Mouse (Mus musculus): ENCODE measurements around the gene 4932438H23Rik. TPM values are rescaled to one million over a fixed set of nuclear protein-coding genes. Genes with fewer than 3 reads are reported as not detected.

4932438H23Rik gene
- polyA plus RNA-seq, 1 experiment from 2014 or later: 0.09 TPM

DNA sequence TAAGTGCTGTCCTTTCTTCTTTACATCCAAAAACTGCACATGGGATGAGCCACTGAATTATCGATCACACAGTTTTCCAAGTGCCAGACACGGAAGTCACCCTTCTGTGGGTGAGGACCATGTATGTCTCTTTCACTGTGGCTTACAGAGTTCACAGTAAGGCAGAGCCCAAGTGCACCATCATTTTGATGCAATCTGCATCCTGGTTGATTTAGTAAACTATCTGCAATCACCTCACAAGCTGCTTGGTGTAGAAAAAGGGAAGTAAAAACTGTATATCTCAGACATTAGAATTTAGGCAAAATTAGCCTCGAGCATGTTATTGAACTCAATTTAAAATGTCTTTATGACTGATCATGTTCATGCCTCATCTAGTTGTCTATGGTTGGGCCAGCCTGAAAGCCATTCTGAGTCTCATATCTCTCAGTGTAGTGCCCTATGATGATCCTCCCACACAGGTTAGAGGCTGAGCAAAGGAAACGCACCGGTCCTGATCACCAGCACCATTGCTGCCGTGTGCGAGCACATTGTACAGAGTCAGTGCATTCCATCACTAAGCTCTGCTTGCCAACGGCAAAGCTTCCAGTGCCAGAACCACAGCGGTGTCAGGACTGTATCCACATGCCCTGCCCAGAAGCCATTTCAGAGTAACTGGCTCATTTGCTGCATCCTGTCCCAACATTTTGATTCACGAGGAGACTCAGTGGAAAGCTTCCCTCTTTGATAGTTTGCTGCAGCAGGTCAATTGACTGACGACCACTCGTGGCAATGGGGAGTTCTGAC is 30.1 kb downstream of the 4932438H23Rik start:
- H3K9me3 ChIP-seq (ENCODE audit: low read length): no peaks in the 10 kb centered on the region
- no peak overlapping the region for H3K4me2 ChIP-seq (replicated peaks; ENCODE audit: low read depth, low read length)
- no peaks in the 10 kb centered on the region for H3K36me3 ChIP-seq (ENCODE audit: insufficient read depth, low read length)
- H3K9ac ChIP-seq (replicated peaks; ENCODE audit: low read length): no peak overlapping the region
- H3K4me1 ChIP-seq (ENCODE audit: insufficient read depth, low read length): peaks cover 7% of the 10 kb centered on the region; the same call in 1 of the 2 replicates
- H3K4me3 ChIP-seq (ENCODE audit: low read length): no peak overlapping the region
- H3K27ac ChIP-seq (ENCODE audit: low read length): no peak overlapping the region
- no peak for ATAC-seq (ENCODE audit: low FRiP score, low TSS enrichment)
- H3K27me3 ChIP-seq (ENCODE audit: insufficient read depth, low read length): no peaks in the 10 kb centered on the region
- 79% methylated on average over 12 of the region's 12 CpGs for WGBS

DNA sequence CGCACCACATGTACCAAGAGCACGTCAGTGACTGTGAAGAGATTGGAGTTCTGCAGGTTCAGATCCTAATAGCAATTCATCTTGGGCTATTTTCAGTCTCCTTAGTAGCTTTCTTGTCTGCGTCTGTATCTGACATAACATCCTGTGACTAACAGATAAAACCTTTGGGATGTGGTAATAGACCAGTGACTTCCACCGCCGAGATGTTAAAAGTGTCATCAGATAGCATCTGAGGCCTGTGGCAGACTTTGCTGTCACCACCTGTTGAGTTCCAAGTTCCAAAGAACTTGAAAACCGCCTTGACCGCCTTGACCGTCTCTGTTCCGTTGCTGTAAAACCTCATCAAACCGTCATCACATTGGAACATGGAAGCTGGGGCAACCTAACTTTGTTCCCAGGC is 31.1 kb downstream of the 4932438H23Rik start:
- Histone ChIP-seq H3K4me1 (ENCODE audit: insufficient read depth, low read length) (peaks cover under 1% of the 10 kb centered on the region; the same call in 1 of the 2 replicates), H3K27ac (ENCODE audit: low read length) (no peak overlapping the region), H3K4me3 (ENCODE audit: low read length) (no peak overlapping the region), H3K36me3 (ENCODE audit: insufficient read depth, low read length) (no peaks in the 10 kb centered on the region), H3K27me3 (ENCODE audit: insufficient read depth, low read length) (no peaks in the 10 kb centered on the region), H3K9me3 (ENCODE audit: low read length) (no peaks in the 10 kb centered on the region), H3K4me2 (replicated peaks; ENCODE audit: low read depth, low read length) (no peak overlapping the region), H3K9ac (replicated peaks; ENCODE audit: low read length) (no peak overlapping the region)
- no peak for ATAC-seq (ENCODE audit: low FRiP score, low TSS enrichment)
- WGBS: 93% methylated on average over 10 of the region's 10 CpGs

DNA sequence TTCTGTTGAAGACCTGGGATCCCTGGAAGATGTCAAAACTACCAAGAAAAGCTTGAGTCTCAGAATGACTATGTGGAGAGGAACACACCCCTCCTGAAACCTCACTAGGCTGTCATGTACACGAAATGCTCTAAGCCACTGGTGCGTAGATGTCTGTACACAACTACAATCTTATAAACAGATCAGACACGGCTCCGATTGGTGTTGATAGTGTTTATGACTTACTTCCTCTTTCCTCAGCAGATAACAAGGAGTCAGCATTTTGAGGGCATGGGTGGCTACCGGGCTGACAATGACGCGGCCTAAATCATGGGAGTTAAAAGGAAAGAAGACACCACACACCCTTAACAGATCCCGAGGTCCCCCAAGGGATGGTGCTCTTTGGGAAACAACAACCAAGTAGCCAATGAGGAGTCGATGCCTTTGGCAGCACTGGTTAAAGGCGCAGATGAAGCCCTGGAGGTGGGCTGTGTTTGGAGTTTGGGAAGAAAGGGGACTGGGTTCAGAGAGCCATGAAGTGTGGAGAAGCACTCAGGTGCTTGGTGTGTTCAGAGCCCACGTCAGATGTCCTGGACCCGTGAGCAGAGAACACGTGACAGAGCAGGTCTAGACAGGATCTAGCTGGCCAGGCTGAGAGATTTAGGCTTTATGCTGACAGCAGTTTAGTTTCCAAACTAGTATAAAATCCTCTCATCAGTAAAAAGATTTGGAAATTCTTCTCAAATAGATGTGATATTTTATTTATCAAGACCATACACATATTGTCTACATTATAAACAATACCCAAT is 33.2 kb downstream of the 4932438H23Rik start:
- no peak overlapping the region for H3K4me2 ChIP-seq (replicated peaks; ENCODE audit: low read depth, low read length)
- no peak overlapping the region for H3K4me3 ChIP-seq (ENCODE audit: low read length)
- no peak overlapping the region for H3K27ac ChIP-seq (ENCODE audit: low read length)
- no peak for ATAC-seq (ENCODE audit: low FRiP score, low TSS enrichment)
- H3K4me1 ChIP-seq (ENCODE audit: insufficient read depth, low read length): peaks cover 6% of the 10 kb centered on the region; the same call in 1 of the 2 replicates
- no peak overlapping the region for H3K9ac ChIP-seq (replicated peaks; ENCODE audit: low read length)
- no peaks in the 10 kb centered on the region for H3K27me3 ChIP-seq (ENCODE audit: insufficient read depth, low read length)
- WGBS: 56% methylated on average over 13 of the region's 13 CpGs
- no peaks in the 10 kb centered on the region for H3K9me3 ChIP-seq (ENCODE audit: low read length)
- no peaks in the 10 kb centered on the region for H3K36me3 ChIP-seq (ENCODE audit: insufficient read depth, low read length)

DNA sequence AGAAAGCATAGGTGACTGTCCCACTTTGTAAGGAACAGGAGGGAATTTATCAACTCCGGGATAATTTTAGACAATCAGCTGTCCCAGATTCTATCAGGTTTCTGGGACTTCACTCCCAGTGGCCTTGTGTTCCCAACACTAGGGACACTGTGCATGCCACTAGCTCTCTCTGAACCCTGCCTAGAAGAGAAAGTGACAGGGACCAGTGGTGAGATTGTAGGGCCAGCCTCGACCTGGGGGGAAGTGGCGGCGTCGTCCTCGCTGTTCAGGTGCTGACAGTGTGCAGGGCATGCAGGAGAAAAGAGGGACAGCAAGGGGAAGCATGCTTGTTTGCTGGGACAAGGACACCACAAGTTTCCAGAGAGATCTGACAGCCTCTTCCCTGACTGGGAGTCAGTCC is 37.2 kb downstream of the 4932438H23Rik start:
- 89% methylated on average over 6 of the region's 6 CpGs for WGBS
- H3K4me3 ChIP-seq (ENCODE audit: low read length): no peak overlapping the region
- no peaks in the 10 kb centered on the region for H3K36me3 ChIP-seq (ENCODE audit: insufficient read depth, low read length)
- no peak for ATAC-seq (ENCODE audit: low FRiP score, low TSS enrichment)
- no peaks in the 10 kb centered on the region for H3K9me3 ChIP-seq (ENCODE audit: low read length)
- H3K27me3 ChIP-seq (ENCODE audit: insufficient read depth, low read length): 0 out of 2 replicates have a peak, but pooled peaks cover 2% of the 10 kb centered on the region
- H3K9ac ChIP-seq (replicated peaks; ENCODE audit: low read length): no peak overlapping the region
- no peak overlapping the region for H3K27ac ChIP-seq (ENCODE audit: low read length)
- H3K4me2 ChIP-seq (replicated peaks; ENCODE audit: low read depth, low read length): no peak overlapping the region
- peaks cover 18% of the 10 kb centered on the region; the same call in 1 of the 2 replicates for H3K4me1 ChIP-seq (ENCODE audit: insufficient read depth, low read length)

DNA sequence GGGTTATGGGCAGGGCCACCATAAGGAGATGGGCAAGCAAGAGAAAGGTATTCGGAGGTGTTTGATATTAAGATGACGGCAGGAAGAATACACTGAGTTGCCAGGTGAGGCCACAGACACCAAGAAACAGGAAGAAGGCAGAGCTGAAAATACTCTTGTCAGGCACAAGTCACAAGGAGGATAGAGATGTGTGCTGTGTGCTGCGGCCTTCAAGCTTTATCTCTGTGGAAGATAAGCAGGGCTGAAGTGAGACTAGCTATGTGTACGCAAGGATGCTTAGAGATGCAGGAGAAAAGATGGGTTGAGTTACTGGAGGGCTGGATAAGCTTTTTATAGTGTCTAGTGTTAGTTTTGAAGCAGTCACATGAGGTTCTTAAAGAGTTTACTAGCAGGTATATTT is 37.7 kb downstream of the 4932438H23Rik start:
- WGBS: 93% methylated on average over 4 of the region's 4 CpGs
- no peak overlapping the region for H3K27ac ChIP-seq (ENCODE audit: low read length)
- 0 out of 2 replicates have a peak, but pooled peaks cover 2% of the 10 kb centered on the region for H3K27me3 ChIP-seq (ENCODE audit: insufficient read depth, low read length)
- no peak overlapping the region for H3K4me2 ChIP-seq (replicated peaks; ENCODE audit: low read depth, low read length)
- ATAC-seq (ENCODE audit: low FRiP score, low TSS enrichment): no peak
- H3K9ac ChIP-seq (replicated peaks; ENCODE audit: low read length): no peak overlapping the region
- no peaks in the 10 kb centered on the region for H3K9me3 ChIP-seq (ENCODE audit: low read length)
- H3K36me3 ChIP-seq (ENCODE audit: insufficient read depth, low read length): no peaks in the 10 kb centered on the region
- peaks cover 18% of the 10 kb centered on the region; the same call in 1 of the 2 replicates for H3K4me1 ChIP-seq (ENCODE audit: insufficient read depth, low read length)
- H3K4me3 ChIP-seq (ENCODE audit: low read length): no peak overlapping the region

DNA sequence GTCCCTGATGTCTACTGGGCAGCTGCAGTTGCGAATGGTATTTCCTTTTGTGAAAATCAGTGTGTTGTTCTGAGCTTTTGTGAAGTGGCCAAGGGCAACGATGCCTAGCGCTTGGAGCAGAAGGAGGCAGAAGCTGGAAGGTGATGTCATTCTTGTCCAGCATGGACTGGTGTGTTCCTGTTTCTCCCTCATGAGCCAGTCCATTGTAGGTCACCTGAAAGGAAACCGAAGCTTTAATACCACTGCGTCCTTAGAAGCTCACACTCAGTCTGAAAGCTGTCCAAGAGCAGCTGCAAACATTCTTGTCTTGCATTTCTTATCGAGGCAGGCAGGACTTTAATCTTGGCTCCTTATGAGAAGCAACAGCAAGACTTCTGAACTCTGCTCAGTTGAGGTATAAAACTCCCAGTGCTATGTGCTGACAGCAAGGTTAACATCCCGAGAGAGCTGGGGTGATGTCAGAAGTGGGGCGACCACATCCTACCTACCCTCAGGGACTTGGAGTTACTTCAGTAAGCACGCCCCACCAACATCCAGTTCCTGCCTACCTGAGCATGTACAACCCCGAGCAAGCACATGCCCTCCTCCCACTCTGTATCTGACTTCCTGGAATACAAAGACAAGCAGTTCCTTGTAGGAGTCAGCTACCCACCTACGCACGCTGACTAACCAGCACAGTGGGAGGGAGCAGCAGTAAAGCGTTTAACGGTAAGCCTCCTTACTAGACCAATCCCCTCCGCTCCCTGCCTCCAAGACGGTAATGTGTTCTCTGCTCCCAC is 38.7 kb downstream of the 4932438H23Rik start:
- Histone ChIP-seq H3K36me3 (ENCODE audit: insufficient read depth, low read length) (no peaks in the 10 kb centered on the region), H3K4me3 (ENCODE audit: low read length) (no peak overlapping the region), H3K4me2 (replicated peaks; ENCODE audit: low read depth, low read length) (peak overlapping the region; percentile 37), H3K9me3 (ENCODE audit: low read length) (no peaks in the 10 kb centered on the region), H3K4me1 (ENCODE audit: insufficient read depth, low read length) (peaks cover 18% of the 10 kb centered on the region; the same call in 1 of the 2 replicates), H3K27ac (ENCODE audit: low read length) (peak overlapping the region; percentile 59; the same call in 1 of the 2 replicates), H3K27me3 (ENCODE audit: insufficient read depth, low read length) (0 out of 2 replicates have a peak, but pooled peaks cover 2% of the 10 kb centered on the region), H3K9ac (replicated peaks; ENCODE audit: low read length) (no peak overlapping the region)
- ATAC-seq (ENCODE audit: low FRiP score, low TSS enrichment): peak; percentile 92
- WGBS: 22% methylated on average over 16 of the region's 16 CpGs

DNA sequence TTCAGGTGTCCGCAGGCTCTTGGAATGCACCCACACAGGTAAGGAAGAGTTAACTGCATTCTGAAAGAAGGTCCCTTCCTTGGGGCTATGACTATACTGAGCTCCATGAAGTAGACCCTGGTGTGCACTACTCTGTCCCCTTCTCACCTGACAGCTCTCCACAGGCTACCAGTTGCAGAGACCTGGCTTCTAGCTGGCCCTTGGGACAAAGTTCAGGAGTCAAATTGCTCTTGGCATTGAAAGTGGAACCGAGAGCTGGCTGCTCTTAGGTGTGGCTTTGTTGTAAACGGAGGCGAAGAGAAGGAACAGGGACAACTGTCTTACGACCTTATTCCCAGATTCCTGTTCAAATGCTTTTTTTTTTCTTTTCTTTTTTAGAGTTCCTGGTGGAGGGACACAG is 39.8 kb downstream of the 4932438H23Rik start:
- 70% methylated on average over 5 of the region's 5 CpGs for WGBS
- no peaks in the 10 kb centered on the region for H3K9me3 ChIP-seq (ENCODE audit: low read length)
- no peak overlapping the region for H3K4me2 ChIP-seq (replicated peaks; ENCODE audit: low read depth, low read length)
- 0 out of 2 replicates have a peak, but pooled peaks cover 2% of the 10 kb centered on the region for H3K27me3 ChIP-seq (ENCODE audit: insufficient read depth, low read length)
- H3K36me3 ChIP-seq (ENCODE audit: insufficient read depth, low read length): no peaks in the 10 kb centered on the region
- H3K27ac ChIP-seq (ENCODE audit: low read length): no peak overlapping the region
- H3K4me1 ChIP-seq (ENCODE audit: insufficient read depth, low read length): peaks cover 18% of the 10 kb centered on the region; the same call in 1 of the 2 replicates
- H3K4me3 ChIP-seq (ENCODE audit: low read length): no peak overlapping the region
- H3K9ac ChIP-seq (replicated peaks; ENCODE audit: low read length): no peak overlapping the region
- ATAC-seq (ENCODE audit: low FRiP score, low TSS enrichment): no peak

DNA sequence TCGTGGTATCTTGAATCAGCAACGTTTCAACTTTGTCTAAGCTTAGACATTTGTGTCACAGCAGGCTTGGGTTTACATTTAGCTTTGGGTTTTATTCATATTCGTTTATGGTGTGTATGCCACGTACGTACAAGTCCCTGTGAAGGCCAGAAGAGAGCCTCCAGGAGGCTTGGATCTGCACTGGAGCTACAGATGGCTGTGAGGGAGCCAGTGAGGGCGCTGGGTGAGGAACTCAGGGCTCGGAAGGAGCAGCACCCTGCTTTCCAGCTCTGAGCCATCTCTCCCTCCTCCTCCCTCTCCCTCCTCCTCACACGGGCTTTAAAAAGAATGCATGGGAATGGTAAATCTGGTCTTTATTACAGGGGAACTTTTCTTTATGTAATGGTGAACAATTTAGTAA is 41.3 kb downstream of the 4932438H23Rik start:
- Histone ChIP-seq H3K4me1 (ENCODE audit: insufficient read depth, low read length) (peaks cover 18% of the 10 kb centered on the region; the same call in 1 of the 2 replicates), H3K4me2 (replicated peaks; ENCODE audit: low read depth, low read length) (no peak overlapping the region), H3K27me3 (ENCODE audit: insufficient read depth, low read length) (0 out of 2 replicates have a peak, but pooled peaks cover 2% of the 10 kb centered on the region), H3K27ac (ENCODE audit: low read length) (no peak overlapping the region), H3K36me3 (ENCODE audit: insufficient read depth, low read length) (no peaks in the 10 kb centered on the region), H3K9me3 (ENCODE audit: low read length) (no peaks in the 10 kb centered on the region), H3K9ac (replicated peaks; ENCODE audit: low read length) (no peak overlapping the region), H3K4me3 (ENCODE audit: low read length) (no peak overlapping the region)
- ATAC-seq (ENCODE audit: low FRiP score, low TSS enrichment): no peak
- 63% methylated on average over 8 of the region's 8 CpGs for WGBS

DNA sequence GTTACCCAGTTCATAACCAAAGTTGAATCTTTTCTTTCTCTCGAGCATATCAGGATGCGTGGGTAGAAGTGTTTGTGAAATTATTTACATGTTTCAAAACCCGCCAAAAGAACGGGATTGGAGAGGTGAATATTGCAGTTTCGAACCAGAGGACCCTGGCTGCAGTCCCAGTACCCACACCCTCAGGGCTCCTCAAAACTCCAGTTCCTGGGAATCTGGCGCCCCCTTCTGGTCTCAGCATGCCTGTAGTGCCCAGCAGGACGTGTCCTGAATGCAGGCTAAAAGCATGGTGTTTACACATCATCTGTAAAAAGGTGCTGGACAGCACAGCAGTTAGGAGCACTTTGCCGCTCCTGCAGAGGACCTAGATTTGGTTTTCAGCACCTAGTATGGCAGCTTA is 49.4 kb downstream of the 4932438H23Rik start:
- no peak overlapping the region for H3K9ac ChIP-seq (replicated peaks; ENCODE audit: low read length)
- H3K27me3 ChIP-seq (ENCODE audit: insufficient read depth, low read length): no peaks in the 10 kb centered on the region; the same call in 1 of the 2 replicates
- H3K36me3 ChIP-seq (ENCODE audit: insufficient read depth, low read length): no peaks in the 10 kb centered on the region
- H3K4me1 ChIP-seq (ENCODE audit: insufficient read depth, low read length): peaks cover 15% of the 10 kb centered on the region
- H3K27ac ChIP-seq (ENCODE audit: low read length): no peak overlapping the region
- no peak overlapping the region for H3K4me2 ChIP-seq (replicated peaks; ENCODE audit: low read depth, low read length)
- no peak overlapping the region for H3K4me3 ChIP-seq (ENCODE audit: low read length)
- H3K9me3 ChIP-seq (ENCODE audit: low read length): no peaks in the 10 kb centered on the region
- ATAC-seq (ENCODE audit: low FRiP score, low TSS enrichment): no peak
- 63% methylated on average over 8 of the region's 8 CpGs for WGBS

Data from kidney, embryonic 16.5 days (tissue).